Mouse (Mus musculus): ENCODE measurements at regions not wholly inside any gene's neighbourhood (a gene's known extent, or its start where the extent isn't known, plus 50 kb on each side); places are given as distances from the start of the nearest gene placed in this dataset.

- no peak for DNase-seq
Observed at GRCm38 (mm10) chr6:96057011-96057410, 55.9 kb upstream of the Fam19a1 start.

GRCm38 (mm10) chr6:96057575-96058159, 55.3 kb upstream of the Fam19a1 start:
- no peak for DNase-seq

GRCm38 (mm10) chr6:96061979-96062378, 51.0 kb upstream of the Fam19a1 start:
- no peak for DNase-seq
